Mouse (Mus musculus) adrenal gland, adult (tissue): Measurements from ENCODE around the gene Psmd11.
"Not testable (repeated sequence)": the region's sequence is repeated elsewhere in the genome, so short reads cannot be mapped to it uniquely, and the experiment has no call there.

Experiments used
- DNase-seq, 2 experiments: peaks; one replicate each; pipeline ENCODE4 v3.0.0; 2022 to 2023; ENCODE audit warnings: low spot score in 1 of 2; ENCODE audit not compliant: inconsistent age in 2 of 2

The Psmd11 gene

GRCm38 (mm10) chr11:80426029-80426813 is 2.2 kb upstream of the Psmd11 start:
- DNase-seq = not testable (repeated sequence)

- DNase-seq = peak in 1 of 2 experiments; percentile 89
Measured at GRCm38 (mm10) chr11:80429009-80429475, 627 bp downstream of the Psmd11 start.

- DNase-seq = peak; percentile 17 to 43
Measured at GRCm38 (mm10) chr11:80429500-80430166, 1.2 kb downstream of the Psmd11 start.

- no peak for DNase-seq
Measured at GRCm38 (mm10) chr11:80430366-80430910, 2.0 kb downstream of the Psmd11 start.

GRCm38 (mm10) chr11:80446916-80447315 is 18.5 kb downstream of the Psmd11 start:
- DNase-seq = no peak

- no peak for DNase-seq
Measured at GRCm38 (mm10) chr11:80449859-80450258, 21.4 kb downstream of the Psmd11 start.

GRCm38 (mm10) chr11:80452242-80452641 is 23.8 kb downstream of the Psmd11 start:
- DNase-seq = no peak

- DNase-seq = no peak
Measured at GRCm38 (mm10) chr11:80453198-80453597, 24.8 kb downstream of the Psmd11 start.

- DNase-seq = not testable (repeated sequence)
Measured at GRCm38 (mm10) chr11:80463605-80464130, 35.3 kb downstream of the Psmd11 start.

- DNase-seq = no peak
Measured at GRCm38 (mm10) chr11:80471836-80472605, 43.6 kb downstream of the Psmd11 start.

GRCm38 (mm10) chr11:80474175-80474691 is 45.8 kb downstream of the Psmd11 start:
- DNase-seq = peak in 1 of 2 experiments; percentile 58

- DNase-seq = peak in 1 of 2 experiments; percentile 43
Measured at GRCm38 (mm10) chr11:80474846-80475245, 46.4 kb downstream of the Psmd11 start.

- no peak for DNase-seq
Measured at GRCm38 (mm10) chr11:80475544-80475943, 47.1 kb downstream of the Psmd11 start.

GRCm38 (mm10) chr11:80476222-80477189 is 48.1 kb downstream of the Psmd11 start, which contains the start of gene Cdk5r1:
Cdk5r1 (plus strand) TSS chr11:80477023.
- DNase-seq = peak; percentile 91 to 95

GRCm38 (mm10) chr11:80477341-80478199 is 49.2 kb downstream of the Psmd11 start:
- DNase-seq = peak; percentile 53 to 77

GRCm38 (mm10) chr11:80478694-80479412 is 50.4 kb downstream of the Psmd11 start:
- DNase-seq = no peak

GRCm38 (mm10) chr11:80479425-80479824 is 51.0 kb downstream of the Psmd11 start:
- no peak for DNase-seq
